Mouse (Mus musculus) layer of hippocampus, postnatal 36 days (tissue): ENCODE data around the gene Rhobtb1. TPM values are rescaled to one million over a fixed set of nuclear protein-coding genes. Genes with fewer than 3 reads are reported as not detected.

Experiments
- DNase-seq, 2 experiments: peaks; one replicate each; pipeline ENCODE4 v3.0.0; 2022
- total RNA-seq, 2 experiments: library from RNA; stranded (reverse); gene quantifications; 2 replicates each; pipeline ENCODE4 v1.2.3; 2021

Rhobtb1 gene
- total RNA-seq, 2 experiments from 2014 or later = 4.4 to 5.8 TPM

- no peak for DNase-seq
Measured at GRCm38 (mm10) chr10:69165125-69165524, 13.9 kb downstream of the Rhobtb1 start.

DNA sequence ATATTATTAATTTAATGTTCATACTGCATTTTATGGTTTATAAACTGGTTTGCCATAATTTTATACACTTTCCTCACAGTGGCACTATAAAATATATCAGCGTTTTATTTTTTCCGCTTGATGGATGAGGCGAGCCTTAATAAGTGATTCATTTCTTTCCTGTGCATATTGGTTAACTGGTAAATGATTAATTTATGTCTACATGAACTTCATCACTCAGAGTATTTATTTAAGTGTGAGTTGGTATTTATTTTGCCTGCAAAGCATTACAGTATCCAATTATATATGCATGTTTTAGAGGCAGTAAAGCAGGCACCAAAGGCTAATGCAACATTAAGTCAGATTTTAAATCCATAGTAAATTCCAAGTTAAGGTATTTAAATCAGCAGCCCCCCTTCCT, 14.6 kb downstream of the Rhobtb1 start:
- no peak for DNase-seq

DNA sequence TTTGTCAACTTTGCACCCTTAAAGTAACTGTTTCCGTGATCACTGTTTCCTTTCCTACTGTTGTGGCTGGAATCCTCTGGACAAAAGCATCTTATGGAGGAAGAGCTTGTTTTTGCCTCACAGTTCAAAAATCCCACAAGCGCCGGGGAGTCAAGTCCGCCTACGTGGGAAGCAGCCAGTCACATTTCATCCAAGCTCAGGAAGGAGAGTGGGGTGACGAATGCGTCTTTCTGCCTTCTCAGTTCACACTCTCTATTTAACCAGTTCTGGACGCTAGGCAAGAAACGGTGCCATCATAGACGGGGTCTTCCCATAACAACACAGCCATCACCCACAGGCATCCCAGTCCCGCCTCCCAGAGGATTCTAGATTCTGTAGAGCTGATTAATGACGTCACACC, 15.3 kb downstream of the Rhobtb1 start:
- DNase-seq = no peak

DNA sequence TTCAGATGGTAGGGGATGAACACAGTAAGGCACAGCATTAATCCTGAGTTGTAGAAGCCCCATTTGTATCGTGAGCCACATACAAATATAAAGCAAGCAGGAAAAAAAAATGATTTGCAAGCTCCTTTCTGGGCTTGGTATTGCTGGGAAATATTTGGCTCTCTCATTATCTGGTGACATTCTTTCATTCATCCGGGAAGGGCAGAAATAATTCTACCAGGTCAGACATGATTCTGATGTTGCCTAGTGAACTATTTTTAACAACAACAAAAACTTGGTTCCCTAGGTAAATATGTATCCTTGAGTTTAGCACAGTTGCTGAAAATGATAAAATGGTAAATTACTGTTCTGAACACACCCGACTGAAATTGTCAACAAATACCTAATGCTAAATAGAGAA, 21.2 kb downstream of the Rhobtb1 start:
- DNase-seq = no peak

DNA sequence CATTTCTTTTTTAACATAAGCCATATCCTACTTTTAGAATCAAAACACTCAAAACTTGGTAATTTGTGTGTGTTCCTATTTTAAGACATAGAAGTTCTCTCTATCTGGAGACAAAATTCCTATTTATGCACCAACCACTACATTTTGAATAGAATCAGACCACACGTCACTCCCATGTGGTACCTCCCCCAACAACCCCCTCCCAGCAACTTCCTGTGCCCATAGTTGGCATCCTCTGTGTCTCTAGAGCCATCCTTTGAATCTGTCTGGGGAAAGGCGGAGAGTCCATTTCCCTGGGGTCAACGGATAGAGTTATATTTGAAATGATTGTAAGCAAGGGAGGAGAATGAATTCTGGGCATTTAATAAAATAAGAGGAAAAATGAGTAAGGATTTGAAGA, 24.9 kb downstream of the Rhobtb1 start:
- DNase-seq = no peak

DNA sequence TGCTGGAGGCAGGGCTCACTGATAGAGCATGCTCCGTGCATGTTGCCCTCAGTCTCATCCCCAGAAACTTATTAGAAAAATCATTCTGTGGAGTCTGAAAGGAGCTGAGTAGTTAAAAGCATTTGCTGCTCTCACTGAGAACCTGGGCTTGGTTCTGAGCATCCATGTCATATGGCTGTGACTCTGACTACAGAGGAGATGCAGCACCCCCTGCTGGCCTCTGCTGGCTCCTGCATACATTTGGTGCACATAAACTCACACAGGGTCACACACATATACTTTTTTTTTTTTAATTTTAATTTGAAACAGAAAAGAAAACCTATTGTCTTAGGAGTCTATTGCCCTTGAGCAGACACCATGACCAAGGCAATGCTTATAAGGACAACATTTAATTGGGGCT, 28.1 kb downstream of the Rhobtb1 start:
- DNase-seq = no peak

DNA sequence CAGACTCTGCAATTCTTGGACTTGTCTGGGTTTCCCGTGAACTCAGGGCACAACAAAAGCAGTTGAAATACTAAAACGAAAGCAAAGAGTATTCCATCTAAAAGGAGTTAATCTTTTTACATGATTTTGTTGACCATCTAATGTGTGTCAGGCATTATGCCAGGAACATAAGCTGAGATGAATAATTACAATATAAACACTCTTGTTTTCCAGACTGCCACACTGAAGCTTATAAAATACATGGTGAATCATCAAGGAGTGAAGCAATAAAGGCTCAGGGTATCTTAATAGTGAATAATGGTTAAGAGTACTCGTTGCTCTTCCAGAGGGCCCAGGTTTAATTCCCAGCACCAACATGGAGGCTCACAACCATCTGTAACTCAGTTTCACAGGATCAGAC, 29.8 kb downstream of the Rhobtb1 start:
- DNase-seq = no peak

DNA sequence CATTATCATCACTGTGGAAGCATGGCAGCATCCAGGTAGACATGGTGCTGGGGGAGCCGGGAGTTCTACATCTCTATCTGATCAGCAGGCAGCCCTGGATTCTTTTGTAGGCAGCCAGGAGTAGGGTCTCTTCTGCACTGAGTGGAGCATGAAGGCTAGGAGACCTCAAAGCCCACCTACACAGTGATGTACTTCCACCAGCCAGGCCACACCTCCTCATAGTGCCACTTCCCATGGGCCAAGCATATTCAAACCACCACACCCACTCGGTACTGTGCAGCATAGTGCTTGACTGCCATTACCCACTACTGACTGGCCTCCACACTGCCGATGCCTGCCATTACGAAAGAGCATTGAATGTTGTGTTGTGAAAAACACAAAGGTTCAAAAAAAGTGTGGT, 33.7 kb downstream of the Rhobtb1 start:
- no peak for DNase-seq

- DNase-seq = no peak
Measured at GRCm38 (mm10) chr10:69185431-69185830, 34.2 kb downstream of the Rhobtb1 start.

GRCm38 (mm10) chr10:69185894-69186893, 35.0 kb downstream of the Rhobtb1 start:
- DNase-seq = peak; percentile 28 to 41

GRCm38 (mm10) chr10:69187773-69188443, 36.7 kb downstream of the Rhobtb1 start:
- DNase-seq = no peak

- no peak for DNase-seq
Measured at GRCm38 (mm10) chr10:69190434-69191160, 39.4 kb downstream of the Rhobtb1 start.

GRCm38 (mm10) chr10:69192266-69192665, 41.0 kb downstream of the Rhobtb1 start:
- DNase-seq = no peak

- DNase-seq = no peak
Measured at GRCm38 (mm10) chr10:69193721-69194120, 42.5 kb downstream of the Rhobtb1 start.

DNA sequence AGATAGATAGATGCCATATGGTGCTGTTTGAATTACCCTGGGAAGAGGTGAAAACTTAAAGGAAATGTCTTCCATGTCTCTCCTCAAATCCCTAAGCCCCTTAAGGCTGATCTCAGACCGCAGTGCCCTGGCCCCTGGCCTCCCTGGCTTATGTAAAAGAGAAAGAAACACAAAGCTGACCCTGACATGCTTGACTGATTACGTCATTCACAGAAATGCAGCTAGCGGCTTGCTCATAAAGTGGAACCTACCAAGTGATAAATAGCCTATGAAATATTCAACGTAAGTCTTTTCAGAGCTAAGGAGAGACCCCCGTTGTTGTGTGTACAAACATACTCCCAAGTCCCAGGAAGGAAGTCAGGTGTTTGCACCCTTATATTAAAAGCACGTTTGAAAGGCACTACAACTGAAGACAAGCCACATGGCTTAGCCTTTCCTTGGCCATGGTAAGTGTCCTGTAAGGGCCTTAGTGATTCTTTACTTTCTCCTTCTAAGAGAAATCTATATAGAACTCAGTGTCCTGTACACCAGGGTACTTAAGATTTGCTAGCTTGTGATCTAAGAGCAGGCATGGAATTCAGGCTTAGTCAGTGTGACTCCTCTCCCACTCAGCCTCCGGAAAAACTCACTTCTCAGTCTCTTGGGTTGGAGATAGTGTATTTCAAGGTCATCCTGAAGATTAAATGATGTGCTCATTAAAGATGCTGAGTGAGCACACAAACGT, 53.6 kb downstream of the Rhobtb1 start:
- DNase-seq = no peak

DNA sequence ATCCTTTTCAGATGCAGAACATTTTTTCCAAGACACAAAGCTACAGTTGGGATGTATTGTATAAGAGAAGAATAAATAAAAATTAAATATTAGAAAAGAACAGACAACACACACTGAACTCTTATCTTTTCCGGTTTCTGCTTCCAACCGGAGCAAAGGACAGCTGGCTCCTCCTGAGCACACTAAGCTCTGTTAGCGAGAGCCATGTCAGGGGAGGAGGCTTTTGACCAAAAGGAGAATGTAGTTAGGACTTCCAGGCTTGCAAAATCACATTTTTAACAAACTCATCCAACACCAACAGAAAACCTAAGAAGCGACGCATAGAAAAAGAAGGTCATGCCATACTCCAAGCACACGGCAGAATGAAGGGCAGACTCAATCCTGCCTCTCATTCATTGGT, 54.8 kb downstream of the Rhobtb1 start:
- no peak for DNase-seq

DNA sequence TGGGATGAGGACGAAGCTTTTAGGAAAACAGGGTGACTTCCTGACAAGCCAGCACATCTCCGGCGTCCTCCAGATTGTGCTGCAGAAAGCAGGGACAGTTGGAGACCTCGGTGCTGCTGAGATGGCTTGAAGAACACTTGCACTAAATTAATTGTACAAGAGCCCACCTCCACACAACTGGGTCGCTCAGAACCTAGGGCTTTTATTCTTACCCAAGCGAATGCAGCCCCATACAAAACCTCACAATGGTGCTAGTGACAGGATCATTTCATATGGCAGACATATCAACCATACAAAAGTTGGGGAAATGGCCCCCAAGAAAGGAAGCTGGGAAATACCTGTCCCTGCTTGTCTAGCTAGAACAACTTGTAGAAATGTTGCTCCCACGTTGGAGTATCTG, 56.2 kb downstream of the Rhobtb1 start:
- no peak for DNase-seq

DNA sequence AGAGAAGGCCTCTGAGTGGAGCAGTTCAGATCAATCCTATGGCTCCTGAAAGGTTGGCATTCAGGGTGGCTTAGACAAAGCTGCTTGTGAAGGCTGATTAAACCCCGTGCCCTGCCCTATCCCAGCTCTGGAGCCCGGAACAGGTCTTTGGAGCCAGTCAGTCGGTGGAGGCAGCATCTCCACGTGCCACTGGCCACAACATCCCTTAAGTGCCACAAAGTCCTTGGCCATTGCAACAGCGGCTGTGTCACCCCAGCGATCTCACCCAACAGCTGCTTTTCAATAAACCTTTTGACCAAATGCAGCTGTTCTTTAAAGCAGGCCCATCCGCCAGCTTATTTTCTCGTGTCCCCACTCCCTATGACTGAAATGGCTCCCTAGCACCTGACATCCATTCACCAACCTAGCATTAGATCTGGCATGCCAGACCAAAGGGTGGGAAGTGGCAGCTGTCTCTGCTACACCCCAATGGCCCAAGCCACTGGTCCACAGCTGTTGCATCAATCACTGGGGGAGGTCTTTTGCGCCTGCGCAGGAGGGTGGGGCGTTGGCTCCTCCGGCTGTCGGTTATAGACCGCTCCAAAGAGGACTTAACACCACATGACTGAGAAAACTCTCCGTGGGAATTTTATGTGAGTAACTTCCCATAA, 56.9 kb downstream of the Rhobtb1 start:
- no peak for DNase-seq

- no peak for DNase-seq
Measured at GRCm38 (mm10) chr10:69208705-69209104, 57.5 kb downstream of the Rhobtb1 start.

DNA sequence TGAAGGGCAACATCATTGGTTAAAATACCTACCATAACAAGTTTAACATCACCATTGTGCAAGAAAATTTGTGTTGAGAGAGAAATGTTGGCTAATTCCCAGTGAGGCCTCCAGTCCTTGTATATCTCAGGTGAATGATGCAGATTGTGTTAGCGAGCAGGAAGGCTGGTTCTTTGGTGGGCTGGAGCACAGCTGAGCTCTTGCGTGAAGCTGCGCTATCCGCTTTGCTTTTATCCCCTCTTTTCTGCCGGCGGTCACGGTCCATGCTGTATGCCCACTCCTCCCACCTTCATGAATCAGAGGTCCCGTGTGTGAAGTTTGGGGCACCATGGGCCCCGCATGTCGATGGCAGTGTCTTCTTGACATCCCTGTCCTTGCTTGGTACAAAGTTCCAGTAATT, 58.8 kb downstream of the Rhobtb1 start:
- no peak for DNase-seq

- no peak for DNase-seq
Measured at GRCm38 (mm10) chr10:69210659-69211058, 59.4 kb downstream of the Rhobtb1 start.

GRCm38 (mm10) chr10:69211560-69211959, 60.3 kb downstream of the Rhobtb1 start:
- DNase-seq = no peak
